Mouse (Mus musculus): ENCODE results near the gene Gm10277.

GRCm38 (mm10) chr11:77777937-77778336 lies 9.6 kb downstream of the Gm10277 start:
- no peak for TF ChIP-seq POLR2A (IDR thresholded peaks at IDR 0.05; ENCODE audit: extremely low read depth, insufficient read depth, low read length)
- TF ChIP-seq CTCF (IDR thresholded peaks at IDR 0.05; ENCODE audit: low read depth, low read length) = no peak
